Mouse (Mus musculus): Measurements from ENCODE around the gene Strip1.

Gene Strip1

DNA sequence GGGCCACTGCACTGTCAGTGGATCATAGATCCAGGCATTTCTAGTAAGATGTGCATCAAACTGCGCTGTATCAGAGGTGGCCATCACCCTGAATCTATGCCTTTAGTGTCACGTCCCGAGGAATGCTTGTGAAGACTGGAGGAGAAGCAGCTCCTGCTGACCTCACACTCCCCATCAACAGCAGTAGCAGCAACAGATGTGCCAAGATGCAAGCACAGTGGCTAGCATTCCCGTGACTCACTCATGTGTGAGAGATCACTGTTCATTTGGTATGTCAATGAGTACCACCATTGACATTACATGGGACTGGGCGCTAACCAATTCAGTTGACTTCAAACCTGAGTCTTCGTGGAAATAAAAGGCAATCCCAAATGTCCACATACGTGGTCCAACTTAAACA, 3.9 kb downstream of the Strip1 start:
- DNase-seq (ENCODE audit: low spot score), result no peak

GRCm38 (mm10) chr3:107626751-107627150, 4.7 kb downstream of the Strip1 start:
- no peak for DNase-seq (ENCODE audit: low spot score)

GRCm38 (mm10) chr3:107625536-107625935, 6.0 kb downstream of the Strip1 start:
- no peak for DNase-seq (ENCODE audit: low spot score)

DNA sequence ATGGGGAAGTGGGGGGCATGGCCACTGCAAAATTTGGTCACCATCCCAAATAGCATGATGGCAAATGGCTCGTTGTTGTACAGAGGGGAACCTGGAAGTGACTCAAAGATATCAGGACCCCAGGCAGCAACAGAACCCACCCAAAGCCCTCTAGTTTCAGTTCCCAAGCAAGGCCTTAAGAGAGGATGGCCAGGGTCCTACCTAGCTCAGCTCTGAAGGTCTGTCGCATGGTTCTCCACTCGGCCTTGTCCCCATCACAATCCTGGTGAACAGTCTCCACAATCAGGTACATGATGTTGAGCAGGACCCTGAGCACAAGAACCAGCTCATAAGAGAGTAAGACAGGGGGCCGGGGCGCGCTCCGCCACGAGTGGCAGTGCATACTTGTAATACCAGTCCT, 7.1 kb downstream of the Strip1 start:
- DNase-seq (ENCODE audit: low spot score), result no peak

DNA sequence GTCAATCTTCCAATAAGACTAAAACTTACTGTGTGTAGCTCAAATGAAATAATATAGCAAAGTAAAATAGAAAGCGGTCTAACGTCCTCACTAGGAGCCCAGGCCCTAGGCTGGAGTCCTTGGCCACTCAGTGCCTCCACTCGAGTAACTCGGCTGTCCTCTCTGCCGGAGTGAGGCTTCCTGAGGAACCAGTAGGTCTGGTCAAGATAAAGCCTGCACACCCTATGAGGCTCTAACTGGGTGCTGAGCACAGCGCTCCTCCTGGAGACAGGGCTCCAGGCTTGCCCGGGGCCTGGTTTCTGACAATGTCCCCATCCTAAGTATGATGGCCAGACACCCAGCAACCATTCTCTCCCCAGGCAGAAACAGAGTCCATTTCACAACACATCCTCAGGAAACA, 9.0 kb downstream of the Strip1 start:
- DNase-seq (ENCODE audit: low spot score), result no peak

- DNase-seq (ENCODE audit: low spot score), result no peak
Measured at GRCm38 (mm10) chr3:107621286-107622075, 10.0 kb downstream of the Strip1 start.

DNA sequence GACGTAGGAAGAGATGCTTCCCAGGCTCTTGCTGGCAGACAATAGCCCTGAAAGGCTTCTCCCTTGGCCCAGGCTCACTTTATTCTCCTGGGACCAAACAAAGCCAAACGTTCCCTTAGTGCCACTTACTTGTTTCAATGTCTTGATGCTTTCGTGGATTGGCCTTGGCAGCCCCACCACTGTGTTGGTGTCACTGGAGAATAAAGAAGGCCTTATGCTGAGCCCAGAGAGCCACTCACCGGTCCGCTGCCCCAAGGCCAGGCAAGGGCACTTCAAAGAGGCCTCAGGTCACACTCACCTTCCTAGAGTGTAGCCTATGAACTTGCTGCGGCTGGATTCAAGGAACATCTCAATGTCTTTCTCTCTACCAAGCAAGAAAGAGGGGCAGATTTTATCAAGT, 11.6 kb downstream of the Strip1 start:
- DNase-seq (ENCODE audit: low spot score), result no peak

- DNase-seq (ENCODE audit: low spot score), result no peak
Measured at GRCm38 (mm10) chr3:107617800-107618199, 13.7 kb downstream of the Strip1 start.

DNA sequence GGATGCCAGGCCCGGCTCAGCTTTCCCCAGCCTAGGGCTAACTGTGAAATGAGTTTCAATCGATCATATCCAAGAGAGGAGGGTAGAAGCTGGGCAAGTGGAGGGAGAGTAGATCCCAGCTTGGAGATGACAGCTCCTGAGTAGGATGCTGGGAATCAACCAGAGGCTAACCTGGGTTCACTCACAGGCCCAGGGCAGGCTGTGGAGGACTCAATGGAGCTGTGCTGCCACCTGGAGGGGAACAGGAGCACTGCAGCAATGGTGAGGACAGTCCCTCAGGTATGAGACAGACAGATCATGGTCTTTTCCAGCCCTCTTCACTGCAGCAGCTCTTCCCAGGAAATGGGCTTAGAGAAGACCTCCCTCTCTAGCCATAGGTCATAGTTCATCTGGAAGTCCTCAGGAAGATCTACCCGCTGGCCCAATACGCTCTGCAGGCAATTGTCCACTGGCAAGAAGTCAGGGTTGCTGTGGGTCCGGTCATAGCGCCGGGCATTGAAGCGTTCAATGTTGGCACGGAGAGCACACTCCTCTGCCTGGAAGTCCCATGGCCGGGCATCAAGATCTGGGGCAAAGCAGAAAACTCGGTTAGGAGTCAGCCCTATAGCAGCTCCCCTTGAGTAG, 18.5 kb downstream of the Strip1 start:
- DNase-seq (ENCODE audit: low spot score), result peak; percentile 81

- no peak for DNase-seq (ENCODE audit: low spot score)
Measured at GRCm38 (mm10) chr3:107611394-107611793, 20.1 kb downstream of the Strip1 start.

DNA sequence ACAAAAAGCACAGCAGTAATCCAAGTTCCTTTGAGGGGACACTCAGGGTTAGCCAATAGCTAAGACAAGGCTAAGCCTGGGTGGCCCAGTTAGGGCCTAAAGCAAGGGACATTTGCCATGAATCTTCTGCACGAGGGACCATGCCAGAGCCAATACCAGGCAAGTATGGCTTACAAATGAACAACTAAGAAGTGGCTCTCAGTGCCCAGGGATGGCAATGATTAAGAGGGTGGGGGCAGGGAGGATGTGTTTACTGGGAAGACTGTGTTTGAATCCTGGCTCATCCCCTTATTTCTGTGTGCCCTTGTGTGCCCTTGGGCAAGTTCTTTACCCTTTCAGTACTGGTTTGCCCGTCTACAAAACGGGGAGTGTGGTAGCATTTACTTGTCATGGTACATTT, 22.1 kb downstream of the Strip1 start:
- no peak for DNase-seq (ENCODE audit: low spot score)

- DNase-seq (ENCODE audit: low spot score), result no peak
Measured at GRCm38 (mm10) chr3:107608808-107609207, 22.7 kb downstream of the Strip1 start.

- no peak for DNase-seq (ENCODE audit: low spot score)
Measured at GRCm38 (mm10) chr3:107607221-107607620, 24.3 kb downstream of the Strip1 start.

GRCm38 (mm10) chr3:107605304-107605703, 26.2 kb downstream of the Strip1 start:
- DNase-seq (ENCODE audit: low spot score), result peak; percentile 84

DNA sequence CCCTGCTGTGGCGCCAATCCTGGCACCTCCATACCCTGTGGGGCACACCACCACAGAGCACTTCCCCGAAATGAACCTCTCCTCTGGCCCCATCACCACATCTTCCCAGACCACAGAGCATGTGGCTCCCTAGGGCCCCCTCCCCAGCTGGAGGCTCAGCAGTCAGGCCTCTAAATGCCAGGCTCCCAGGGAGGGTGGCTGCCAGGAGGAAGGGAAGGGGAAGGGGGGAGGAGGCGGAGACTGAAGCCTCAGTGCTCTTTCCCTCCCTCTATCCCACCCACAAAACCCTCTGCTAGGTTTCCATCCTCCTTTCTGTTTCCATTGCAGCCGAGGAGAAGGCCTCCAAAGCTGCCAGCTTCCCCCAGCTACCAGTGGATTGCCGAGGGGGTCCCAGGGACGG, 31.4 kb downstream of the Strip1 start:
- no peak for DNase-seq (ENCODE audit: low spot score)

DNA sequence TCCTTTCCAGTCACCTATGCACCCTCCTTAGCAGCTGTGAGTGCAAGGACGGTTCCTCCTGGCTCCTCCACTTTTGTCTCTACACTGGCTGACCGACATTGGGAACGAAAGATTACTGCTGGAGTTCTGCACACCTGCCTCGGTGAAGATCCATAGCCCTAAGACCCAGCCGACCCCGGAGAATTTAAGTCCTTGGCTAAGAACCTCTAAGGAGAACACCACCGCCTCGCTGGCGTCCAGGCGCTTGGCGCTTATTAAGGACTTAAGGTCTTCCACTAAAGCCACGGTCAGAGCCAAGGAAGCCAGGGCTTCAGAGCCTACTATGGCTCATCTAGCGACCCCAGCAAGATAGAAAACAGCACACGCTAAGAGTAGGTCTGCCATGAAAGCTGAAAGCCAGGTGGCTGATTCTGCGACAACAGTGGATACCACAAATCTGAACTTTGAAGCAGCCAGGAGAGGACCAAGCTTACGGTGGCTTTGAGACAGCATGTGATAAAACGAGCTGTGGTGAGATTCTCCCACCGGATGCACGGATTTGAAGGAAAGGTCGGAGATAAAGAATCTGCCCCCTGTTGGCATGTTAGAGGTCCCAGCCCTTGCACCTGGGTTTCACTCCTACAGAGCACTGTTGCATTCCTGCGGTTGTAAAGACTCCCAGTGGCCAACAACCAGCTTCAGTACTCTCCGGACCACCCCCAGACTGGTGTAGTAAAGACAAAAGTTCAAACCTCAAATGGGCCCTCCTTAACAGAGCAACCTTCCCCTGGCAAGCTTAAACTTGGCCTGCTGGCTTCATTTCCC, 33.7 kb downstream of the Strip1 start:
- DNase-seq (ENCODE audit: low spot score), result no peak

- DNase-seq (ENCODE audit: low spot score), result no peak
Measured at GRCm38 (mm10) chr3:107597134-107597533, 34.4 kb downstream of the Strip1 start.

- DNase-seq (ENCODE audit: low spot score), result peak; percentile 60
Measured at GRCm38 (mm10) chr3:107596559-107596958, 34.9 kb downstream of the Strip1 start.

GRCm38 (mm10) chr3:107595938-107596461, 35.5 kb downstream of the Strip1 start:
- DNase-seq (ENCODE audit: low spot score), result peak; percentile 46

DNA sequence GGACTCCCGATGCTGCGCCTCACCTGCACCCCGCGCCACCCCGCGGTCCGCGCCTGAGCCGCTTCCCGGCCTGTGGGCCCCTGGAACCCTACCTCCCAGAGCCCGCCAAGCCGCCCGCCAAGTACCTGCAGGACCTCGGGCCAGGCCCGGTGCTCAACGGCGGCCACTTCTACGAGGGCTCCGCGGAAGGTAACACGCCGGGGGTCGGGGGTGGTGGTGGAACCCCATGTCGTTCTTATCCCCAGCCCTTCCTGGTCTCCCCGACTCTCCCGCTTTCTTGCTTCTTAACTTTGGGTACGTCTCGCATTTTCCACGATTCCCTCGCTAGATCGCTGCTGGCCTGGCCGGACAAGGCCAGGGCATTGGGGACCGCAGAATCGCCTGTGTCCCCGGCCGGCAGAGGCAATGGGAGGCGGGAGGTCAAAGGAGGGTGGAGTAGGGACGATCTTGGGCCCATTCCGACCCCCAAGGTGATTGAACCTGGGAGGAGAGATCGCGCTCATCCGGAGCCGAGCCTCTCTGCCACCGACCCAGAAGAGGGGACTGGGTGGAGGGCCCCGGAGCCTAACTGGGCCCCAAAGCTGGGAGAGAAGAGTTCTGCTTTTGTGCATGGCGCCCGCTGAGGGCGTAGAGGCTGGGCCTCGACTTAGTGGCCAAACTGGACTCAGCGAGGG, 36.1 kb downstream of the Strip1 start:
- DNase-seq (ENCODE audit: low spot score), result peak; percentile 39

DNA sequence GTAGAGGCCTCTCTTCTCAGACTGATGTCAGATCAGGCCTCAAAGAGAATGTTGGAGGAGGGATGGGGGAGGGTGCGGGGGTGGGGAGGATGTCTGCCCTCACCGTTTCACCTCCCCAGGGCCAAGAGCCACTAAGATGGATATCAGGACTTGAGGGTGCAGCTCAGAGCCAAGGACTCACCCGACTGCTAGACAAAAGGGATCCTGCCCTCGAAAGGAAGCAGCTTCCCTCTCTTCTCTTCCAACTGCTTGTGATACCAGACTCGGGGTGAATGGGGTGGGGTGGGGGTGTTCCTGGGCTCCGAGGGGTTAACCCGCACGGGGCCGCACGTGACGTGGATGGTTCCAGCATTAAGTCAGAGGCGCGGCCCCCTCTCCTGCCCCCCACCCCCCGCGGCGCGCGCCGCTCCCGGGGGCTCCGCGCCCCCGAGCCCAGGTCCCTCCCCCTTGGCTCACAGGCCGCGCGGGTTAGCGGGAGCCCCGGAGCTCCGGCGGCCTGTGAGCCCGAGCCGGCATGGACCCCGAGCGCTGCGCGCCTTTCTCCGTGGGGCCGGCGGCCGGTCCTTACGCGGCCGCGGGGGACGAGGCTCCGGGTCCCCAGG, 36.7 kb downstream of the Strip1 start, which contains the start of gene Alx3:
TSS of gene Alx3 (plus strand) at position 370 of the 602 bp plus-strand sequence.
- no peak for DNase-seq (ENCODE audit: low spot score)

DNA sequence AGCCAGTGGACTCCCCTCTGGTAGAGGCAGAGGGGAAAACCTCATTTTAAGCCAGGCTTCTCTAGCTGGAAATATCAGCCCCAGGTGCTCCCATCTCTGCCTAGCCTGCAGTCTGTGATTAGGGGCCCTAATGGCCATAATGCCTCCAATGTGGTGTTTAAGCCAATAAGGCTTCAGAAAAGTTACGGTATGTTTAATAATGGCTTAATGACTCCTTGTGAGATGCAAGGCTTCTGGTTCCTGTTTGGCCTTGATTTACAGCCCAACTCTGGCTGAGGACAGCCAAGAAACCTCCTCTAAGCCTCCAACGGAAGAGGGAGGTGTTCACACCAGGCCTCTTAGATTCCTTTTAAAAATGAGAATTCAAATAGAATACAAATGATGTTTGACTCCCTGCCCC, 37.9 kb downstream of the Strip1 start:
- no peak for DNase-seq (ENCODE audit: low spot score)
